Mouse (Mus musculus) ES-Bruce4 (cell line): Measurements from ENCODE around the gene Bcl9l. TPM values are rescaled to one million over a fixed set of nuclear protein-coding genes. Genes with fewer than 3 reads are reported as not detected.

Source experiments
- H3K27ac ChIP-seq: 2 replicates; pipeline ENCODE4 v1.5.1; 2012; ENCODE audit warnings: low read length, inconsistent platforms; ENCODE audit not compliant: insufficient read depth
- H3K27me3 ChIP-seq: 2 replicates; pipeline ENCODE4 v1.6.1; 2012; ENCODE audit warnings: mild to moderate bottlenecking, low read length, inconsistent platforms; ENCODE audit not compliant: control insufficient read depth, poor library complexity, insufficient read depth, severe bottlenecking
- H3K36me3 ChIP-seq: 2 replicates; pipeline ENCODE4 v1.6.1; 2012; ENCODE audit warnings: inconsistent platforms, mild to moderate bottlenecking, low read length, moderate library complexity; ENCODE audit not compliant: control insufficient read depth, poor library complexity, insufficient read depth, severe bottlenecking
- H3K4me1 ChIP-seq: one replicate; pipeline ENCODE4 v1.8.1; 2011; ENCODE audit warnings: low read length; ENCODE audit not compliant: control insufficient read depth, insufficient read depth
- H3K4me3 ChIP-seq: 2 replicates; pipeline ENCODE4 v1.5.1; 2011; ENCODE audit warnings: low read depth, mild to moderate bottlenecking, low read length
- H3K9ac ChIP-seq: 2 replicates; pipeline ENCODE4 v1.6.1; 2012; ENCODE audit warnings: low read depth, mild to moderate bottlenecking, inconsistent platforms; ENCODE audit not compliant: poor library complexity, severe bottlenecking
- H3K9me3 ChIP-seq: replicated peaks from 2 replicates; pipeline ENCODE4 v1.6.1; 2012; ENCODE audit warnings: mild to moderate bottlenecking, low read length, inconsistent platforms; ENCODE audit not compliant: control insufficient read depth, poor library complexity, insufficient read depth, severe bottlenecking
- CTCF ChIP-seq: IDR thresholded peaks from one replicate; pipeline ENCODE4 v1.8.1; 2011; ENCODE audit warnings: low read depth, low read length
- EP300 ChIP-seq: IDR thresholded peaks from 2 replicates; pipeline ENCODE4 v1.6.1; 2011; ENCODE audit warnings: low read depth, low read length; ENCODE audit not compliant: insufficient read depth
- POLR2A ChIP-seq: IDR thresholded peaks from one replicate; pipeline ENCODE4 v1.8.1; 2011; ENCODE audit warnings: low read length; ENCODE audit not compliant: insufficient read depth
- polyA plus RNA-seq: library from polyadenylated mRNA; stranded (reverse); fragments of >200 nt; gene quantifications from 2 replicates; pipeline ENCODE4 v1.2.4, GENCODE M21; 2011; ENCODE audit warnings: low read depth; ENCODE audit not compliant: missing spikeins, insufficient read depth, insufficient read length

Gene Bcl9l
- polyA plus RNA-seq, 1 experiment: 22.6 TPM

GRCm38 (mm10) chr9:44526337-44527112 lies 43.9 kb downstream of the Bcl9l start:
- Histone ChIP-seq H3K4me3 (no peak overlapping the region), H3K4me1 (no peaks in the 10 kb centered on the region), H3K9ac (no peak overlapping the region), H3K27me3 (no peaks in the 10 kb centered on the region), H3K36me3 (no peaks in the 10 kb centered on the region), H3K9me3 (no peaks in the 10 kb centered on the region), H3K27ac (no peak overlapping the region)
- no peak for TF ChIP-seq EP300

GRCm38 (mm10) chr9:44528340-44528739 lies 45.7 kb downstream of the Bcl9l start:
- Histone ChIP-seq H3K4me3 (no peak overlapping the region), H3K27ac (no peak overlapping the region), H3K9me3 (no peaks in the 10 kb centered on the region), H3K36me3 (no peaks in the 10 kb centered on the region), H3K9ac (no peak overlapping the region), H3K4me1 (no peaks in the 10 kb centered on the region), H3K27me3 (no peaks in the 10 kb centered on the region)
- TF ChIP-seq EP300 (no peak), POLR2A (no peak), CTCF (no peak)

- H3K9ac ChIP-seq: no peak overlapping the region
- no peaks in the 10 kb centered on the region for H3K27me3 ChIP-seq
- H3K4me1 ChIP-seq: no peaks in the 10 kb centered on the region
- H3K4me3 ChIP-seq: no peak overlapping the region
- no peaks in the 10 kb centered on the region for H3K9me3 ChIP-seq
- no peak overlapping the region for H3K27ac ChIP-seq
- no peak for TF ChIP-seq POLR2A
- TF ChIP-seq CTCF: no peak
- no peak for TF ChIP-seq EP300
- no peaks in the 10 kb centered on the region for H3K36me3 ChIP-seq
Observed at GRCm38 (mm10) chr9:44532991-44533580, 50.5 kb downstream of the Bcl9l start.

GRCm38 (mm10) chr9:44537625-44538301 lies 55.1 kb downstream of the Bcl9l start:
- Histone ChIP-seq H3K27ac (no peak overlapping the region), H3K9ac (no peak overlapping the region), H3K4me3 (no peak overlapping the region), H3K9me3 (no peaks in the 10 kb centered on the region), H3K36me3 (no peaks in the 10 kb centered on the region), H3K27me3 (no peaks in the 10 kb centered on the region), H3K4me1 (no peaks in the 10 kb centered on the region)
- no peak for TF ChIP-seq POLR2A
- TF ChIP-seq EP300: no peak
- TF ChIP-seq CTCF: no peak

- no peaks in the 10 kb centered on the region for H3K36me3 ChIP-seq
- TF ChIP-seq CTCF (no peak), POLR2A (no peak), EP300 (no peak)
- H3K9ac ChIP-seq: no peak overlapping the region
- H3K4me3 ChIP-seq: no peak overlapping the region
- no peaks in the 10 kb centered on the region for H3K9me3 ChIP-seq
- no peaks in the 10 kb centered on the region for H3K4me1 ChIP-seq
- H3K27ac ChIP-seq: no peak overlapping the region
- H3K27me3 ChIP-seq: no peaks in the 10 kb centered on the region
Observed at GRCm38 (mm10) chr9:44539816-44540421, 57.3 kb downstream of the Bcl9l start.
